Mouse (Mus musculus): ENCODE measurements around the gene Gm5134. TPM values are rescaled to one million over a fixed set of nuclear protein-coding genes. Genes with fewer than 3 reads are reported as not detected.

The Gm5134 gene
- polyA plus RNA-seq, 1 experiment from 2014 or later = not detected

- Histone ChIP-seq H3K9ac (replicated peaks; ENCODE audit: low read depth) (no peak overlapping the region), H3K36me3 (ENCODE audit: insufficient read depth, low read length) (no peaks in the 10 kb centered on the region), H3K9me3 (ENCODE audit: low read length) (no peaks in the 10 kb centered on the region), H3K4me2 (replicated peaks; ENCODE audit: low read depth, low read length) (peak overlapping the region; percentile 62; the same call in 1 of the 2 replicates), H3K27ac (ENCODE audit: low read length) (no peak overlapping the region), H3K4me1 (ENCODE audit: insufficient read depth, low read depth, low read length) (peaks cover 8% of the 10 kb centered on the region; the same call in 1 of the 2 replicates), H3K27me3 (replicated peaks; ENCODE audit: insufficient read depth, low read length) (no peaks in the 10 kb centered on the region), H3K4me3 (ENCODE audit: low read depth, low read length) (0 out of 2 replicates have a peak overlapping the region, but pooled peaks have one; percentile 3)
- DNase-seq (ENCODE audit: low spot score) (no peak), ATAC-seq (peak; percentile 23; the same call in 1 of the 2 replicates)
- WGBS = 50% methylated on average over 18 of the region's 18 CpGs
- 0 out of 2 replicates have a peak, but pooled peaks have one; percentile 12 for TF ChIP-seq CTCF (IDR thresholded peaks at IDR 0.05)
- TF ChIP-seq EP300 (IDR thresholded peaks at IDR 0.05) = no peak
Measured at GRCm38 (mm10) chr10:75936909-75937667, 17.2 kb upstream of the Gm5134 start.

- no peak for ATAC-seq
- Histone ChIP-seq H3K27ac (ENCODE audit: low read length) (no peak overlapping the region), H3K4me2 (replicated peaks; ENCODE audit: low read depth, low read length) (no peak overlapping the region), H3K36me3 (ENCODE audit: insufficient read depth, low read length) (no peaks in the 10 kb centered on the region), H3K9me3 (ENCODE audit: low read length) (no peaks in the 10 kb centered on the region), H3K9ac (replicated peaks; ENCODE audit: low read depth) (no peak overlapping the region), H3K4me1 (ENCODE audit: insufficient read depth, low read depth, low read length) (no peaks in the 10 kb centered on the region), H3K4me3 (ENCODE audit: low read depth, low read length) (no peak overlapping the region), H3K27me3 (replicated peaks; ENCODE audit: insufficient read depth, low read length) (no peaks in the 10 kb centered on the region)
- peak; percentile 53 for DNase-seq (ENCODE audit: low spot score)
- TF ChIP-seq EP300 (IDR thresholded peaks at IDR 0.05) = no peak
- TF ChIP-seq CTCF (IDR thresholded peaks at IDR 0.05) = no peak
- WGBS = 45% methylated on average over 10 of the region's 10 CpGs
Measured at GRCm38 (mm10) chr10:75937851-75938643, 16.3 kb upstream of the Gm5134 start.

- Histone ChIP-seq H3K9me3 (ENCODE audit: low read length) (no peaks in the 10 kb centered on the region), H3K4me1 (ENCODE audit: insufficient read depth, low read depth, low read length) (no peaks in the 10 kb centered on the region), H3K4me3 (ENCODE audit: low read depth, low read length) (no peak overlapping the region), H3K27ac (ENCODE audit: low read length) (no peak overlapping the region), H3K9ac (replicated peaks; ENCODE audit: low read depth) (no peak overlapping the region), H3K27me3 (replicated peaks; ENCODE audit: insufficient read depth, low read length) (no peaks in the 10 kb centered on the region), H3K4me2 (replicated peaks; ENCODE audit: low read depth, low read length) (no peak overlapping the region), H3K36me3 (ENCODE audit: insufficient read depth, low read length) (no peaks in the 10 kb centered on the region)
- ATAC-seq = no peak
- TF ChIP-seq EP300 (IDR thresholded peaks at IDR 0.05) (no peak), CTCF (IDR thresholded peaks at IDR 0.05) (no peak)
- 62% methylated on average over 9 of the region's 9 CpGs for WGBS
- no peak for DNase-seq (ENCODE audit: low spot score)
Measured at GRCm38 (mm10) chr10:75939481-75940234, 14.7 kb upstream of the Gm5134 start.

- Histone ChIP-seq H3K4me3 (ENCODE audit: low read depth, low read length) (no peak within 1 kb of the TSS), H3K4me2 (replicated peaks; ENCODE audit: low read depth, low read length) (no peak within 1 kb of the TSS), H3K9ac (replicated peaks; ENCODE audit: low read depth) (no peak within 1 kb of the TSS), H3K36me3 (ENCODE audit: insufficient read depth, low read length) (no peaks in the 10 kb centered on the region), H3K27ac (ENCODE audit: low read length) (no peak within 1 kb of the TSS), H3K27me3 (replicated peaks; ENCODE audit: insufficient read depth, low read length) (no peaks in the 10 kb centered on the region), H3K9me3 (ENCODE audit: low read length) (no peaks in the 10 kb centered on the region), H3K4me1 (ENCODE audit: insufficient read depth, low read depth, low read length) (no peaks in the 10 kb centered on the region)
- WGBS = 71% methylated on average over 5 of the region's 5 CpGs
- no peak for DNase-seq (ENCODE audit: low spot score)
- no peak for ATAC-seq
- no peak for TF ChIP-seq EP300 (IDR thresholded peaks at IDR 0.05)
- no peak for TF ChIP-seq CTCF (IDR thresholded peaks at IDR 0.05)
Measured at GRCm38 (mm10) chr10:75940520-75940919, 13.8 kb upstream of the Gm5134 start, which contains the start of gene Gm867. Gene Gm867 (minus strand): TSS chr10:75940672.

- WGBS = 69% methylated on average over 9 of the region's 9 CpGs
- ATAC-seq (no peak), DNase-seq (ENCODE audit: low spot score) (no peak)
- Histone ChIP-seq H3K9me3 (ENCODE audit: low read length) (no peaks in the 10 kb centered on the region), H3K4me1 (ENCODE audit: insufficient read depth, low read depth, low read length) (no peaks in the 10 kb centered on the region), H3K4me3 (ENCODE audit: low read depth, low read length) (no peak overlapping the region), H3K27ac (ENCODE audit: low read length) (no peak overlapping the region), H3K4me2 (replicated peaks; ENCODE audit: low read depth, low read length) (no peak overlapping the region), H3K36me3 (ENCODE audit: insufficient read depth, low read length) (no peaks in the 10 kb centered on the region), H3K27me3 (replicated peaks; ENCODE audit: insufficient read depth, low read length) (no peaks in the 10 kb centered on the region), H3K9ac (replicated peaks; ENCODE audit: low read depth) (no peak overlapping the region)
- TF ChIP-seq CTCF (IDR thresholded peaks at IDR 0.05) (no peak), EP300 (IDR thresholded peaks at IDR 0.05) (no peak)
Measured at GRCm38 (mm10) chr10:75941042-75941824, 13.1 kb upstream of the Gm5134 start.

Measured in lung, postnatal 0 days (tissue).